Mouse (Mus musculus) liver, embryonic 11.5 days (tissue): ENCODE results near the gene Pus1. TPM values are rescaled to one million over a fixed set of nuclear protein-coding genes. Genes with fewer than 3 reads are reported as not detected.
"Not testable (repeated sequence)": the region's sequence is repeated elsewhere in the genome, so short reads cannot be mapped to it uniquely, and the experiment has no call there.

Source experiments
- ATAC-seq: fragments of 200-750 bp; cut with Nextera tagmentation; replicated peaks from 2 replicates; pipeline ENCODE4 v1.8.0; 2017; ENCODE audit warnings: moderate number of reproducible peaks, mild to moderate bottlenecking, moderate TSS enrichment, moderate library complexity; ENCODE audit not compliant: low FRiP score
- DNase-seq: peaks from one replicate; pipeline ENCODE4 v3.0.0-alpha.2; 2017; ENCODE audit warnings: low spot score
- H3K27ac ChIP-seq: fragments of 300-500 bp; sonication (generic); 2 replicates; pipeline ENCODE4 v1.5.1; 2014; ENCODE audit warnings: mild to moderate bottlenecking, low read depth, low read length, control low read depth
- H3K27me3 ChIP-seq: fragments of 300-500 bp; sonication (generic); replicated peaks from 2 replicates; pipeline ENCODE4 v1.6.1; 2014; ENCODE audit warnings: low read length, mixed read lengths; ENCODE audit not compliant: control insufficient read depth, insufficient read depth
- H3K36me3 ChIP-seq: fragments of 300-500 bp; sonication (generic); 2 replicates; pipeline ENCODE4 v1.6.1; 2014; ENCODE audit warnings: mild to moderate bottlenecking, low read length, moderate library complexity, mixed read lengths; ENCODE audit not compliant: control insufficient read depth, insufficient read depth
- H3K4me1 ChIP-seq: fragments of 300-500 bp; sonication (generic); replicated peaks from 2 replicates; pipeline ENCODE4 v1.6.1; 2014; ENCODE audit warnings: low read length, mixed read lengths; ENCODE audit not compliant: control insufficient read depth, insufficient read depth
- H3K4me2 ChIP-seq: fragments of 300-500 bp; sonication (generic); 2 replicates; pipeline ENCODE4 v1.6.1; 2014; ENCODE audit warnings: mild to moderate bottlenecking, control low read depth, moderate library complexity
- H3K4me3 ChIP-seq: fragments of 300-500 bp; sonication (generic); 2 replicates; pipeline ENCODE4 v1.5.1; 2014; ENCODE audit warnings: low read depth, low read length, control low read depth
- H3K9ac ChIP-seq: fragments of 300-500 bp; sonication (generic); 2 replicates; pipeline ENCODE4 v1.6.1; 2014; ENCODE audit warnings: low read depth, low read length, control low read depth
- H3K9me3 ChIP-seq: fragments of 300-500 bp; sonication (generic); 2 replicates; pipeline ENCODE4 v1.6.1; 2016; ENCODE audit warnings: low read length, inconsistent platforms, mixed read lengths; ENCODE audit not compliant: control insufficient read depth
- WGBS: fragments of 180-500 bp; shearing (Covaris S2); extraction: QIAGEN DNeasy Blood & Tissue Kit; methylation state at CpG from one replicate; pipeline ENCODE4 v1.1.7; 2014; 5-methylcytosine and 5-hydroxymethylcytosine counted together
- polyA plus RNA-seq: library from polyadenylated mRNA; unstranded; fragments of >200 nt; fragmentation: Nextera tagmentation; extraction: Ambion mirVana; gene quantifications from 2 replicates; pipeline ENCODE4 v1.2.1, GENCODE M21; 2014

The Pus1 gene
- polyA plus RNA-seq, 1 experiment from 2014 or later = 54.3 TPM

- no peak for DNase-seq
- Histone ChIP-seq H3K4me2 (no peak overlapping the region), H3K4me1 (peaks cover 19% of the 10 kb centered on the region), H3K36me3 (peaks cover 42% of the 10 kb centered on the region), H3K4me3 (no peak overlapping the region), H3K9ac (no peak overlapping the region), H3K9me3 (no peaks in the 10 kb centered on the region), H3K27ac (no peak overlapping the region), H3K27me3 (no peaks in the 10 kb centered on the region)
- 93% methylated on average over 11 of the region's 11 CpGs for WGBS
- ATAC-seq = no peak
Measured at GRCm38 (mm10) chr5:110774511-110774910, 5.9 kb downstream of the Pus1 start.

GRCm38 (mm10) chr5:110772945-110773344 is 7.5 kb downstream of the Pus1 start:
- not testable (repeated sequence) for DNase-seq, H3K27me3 ChIP-seq, H3K27ac ChIP-seq, H3K9ac ChIP-seq, ATAC-seq, H3K4me3 ChIP-seq, H3K9me3 ChIP-seq, H3K4me2 ChIP-seq
- Histone ChIP-seq H3K4me1 (peaks cover 22% of the 10 kb centered on the region), H3K36me3 (peaks cover 38% of the 10 kb centered on the region)
- 94% methylated on average over 10 of the region's 10 CpGs for WGBS

- Histone ChIP-seq H3K4me2 (peak within 1 kb of the TSS; percentile 88), H3K9ac (peak within 1 kb of the TSS; percentile 97), H3K9me3 (no peaks in the 10 kb centered on the region), H3K36me3 (peaks cover 22% of the 10 kb centered on the region), H3K4me1 (peaks cover 28% of the 10 kb centered on the region), H3K4me3 (peak within 1 kb of the TSS; percentile 79), H3K27me3 (no peaks in the 10 kb centered on the region), H3K27ac (peak within 1 kb of the TSS; percentile 98)
- DNase-seq (peak; percentile 100), ATAC-seq (peak; percentile 95)
- WGBS = under 1% methylated on average over 83 of the region's 83 CpGs
Measured at GRCm38 (mm10) chr5:110770448-110771158, 9.9 kb downstream of the Pus1 start, which contains the start of gene Ep400. Gene Ep400 (minus strand): TSS chr5:110770717.

- Histone ChIP-seq H3K36me3 (peaks cover 16% of the 10 kb centered on the region), H3K4me2 (peak overlapping the region; percentile 88), H3K4me1 (peaks cover 28% of the 10 kb centered on the region), H3K9ac (peak overlapping the region; percentile 97), H3K27ac (peak overlapping the region; percentile 98), H3K4me3 (peak overlapping the region; percentile 79), H3K27me3 (no peaks in the 10 kb centered on the region), H3K9me3 (no peaks in the 10 kb centered on the region)
- ATAC-seq (peak; percentile 28), DNase-seq (no peak)
- WGBS = under 1% methylated on average over 58 of the region's 58 CpGs
Measured at GRCm38 (mm10) chr5:110770031-110770445, 10.4 kb downstream of the Pus1 start.

- no peaks in the 10 kb centered on the region for H3K9me3 ChIP-seq
- peak overlapping the region; percentile 97 for H3K9ac ChIP-seq
- peak overlapping the region; percentile 98; the same call in 1 of the 2 replicates for H3K27ac ChIP-seq
- peak overlapping the region; percentile 79 for H3K4me3 ChIP-seq
- H3K4me1 ChIP-seq = peaks cover 31% of the 10 kb centered on the region
- DNase-seq (no peak), ATAC-seq (no peak)
- peaks cover 8% of the 10 kb centered on the region for H3K36me3 ChIP-seq
- 46% methylated on average over 4 of the region's 4 CpGs for WGBS
- H3K4me2 ChIP-seq = peak overlapping the region; percentile 88
- no peaks in the 10 kb centered on the region for H3K27me3 ChIP-seq
Measured at GRCm38 (mm10) chr5:110769272-110769671, 11.2 kb downstream of the Pus1 start.

GRCm38 (mm10) chr5:110763890-110764289 is 16.6 kb downstream of the Pus1 start:
- H3K36me3 ChIP-seq = no peaks in the 10 kb centered on the region; the same call in 1 of the 2 replicates
- H3K4me3 ChIP-seq = no peak overlapping the region
- H3K27me3 ChIP-seq = no peaks in the 10 kb centered on the region
- peaks cover 18% of the 10 kb centered on the region for H3K4me1 ChIP-seq
- ATAC-seq (no peak), DNase-seq (no peak)
- no peak overlapping the region for H3K9ac ChIP-seq
- H3K27ac ChIP-seq = no peak overlapping the region
- no peak overlapping the region for H3K4me2 ChIP-seq
- WGBS = 91% methylated on average over 8 of the region's 8 CpGs
- H3K9me3 ChIP-seq = no peaks in the 10 kb centered on the region

- 79% methylated on average over 1 of the region's 1 CpGs for WGBS
- H3K36me3 ChIP-seq = peaks cover 9% of the 10 kb centered on the region; the same call in 1 of the 2 replicates
- ATAC-seq = no peak
Measured at GRCm38 (mm10) chr5:110745021-110745420, 35.4 kb downstream of the Pus1 start.

GRCm38 (mm10) chr5:110739496-110740275 is 40.8 kb downstream of the Pus1 start:
- ATAC-seq = no peak
- H3K4me3 ChIP-seq = no peak overlapping the region
- H3K4me1 ChIP-seq = no peaks in the 10 kb centered on the region; the same call in 1 of the 2 replicates
- no peak overlapping the region for H3K4me2 ChIP-seq
- WGBS = 81% methylated on average over 7 of the region's 7 CpGs
- H3K36me3 ChIP-seq = peaks cover 42% of the 10 kb centered on the region
- no peak for DNase-seq
- no peak overlapping the region for H3K27ac ChIP-seq
- H3K27me3 ChIP-seq = no peaks in the 10 kb centered on the region
- no peak overlapping the region for H3K9ac ChIP-seq
- H3K9me3 ChIP-seq = no peaks in the 10 kb centered on the region

More at GRCm38 (mm10) chr5:110745021-110745420, 35.4 kb downstream of the Pus1 start:
- Histone ChIP-seq H3K4me2 (no peak overlapping the region), H3K9ac (no peak overlapping the region), H3K4me1 (no peaks in the 10 kb centered on the region; the same call in 1 of the 2 replicates), H3K27ac (no peak overlapping the region), H3K27me3 (no peaks in the 10 kb centered on the region), H3K4me3 (no peak overlapping the region), H3K9me3 (no peaks in the 10 kb centered on the region)
- no peak for DNase-seq
